Mouse (Mus musculus): Measurements from ENCODE around the gene M1ap.

GRCm38 (mm10) chr6:82919520-82919919, 27.2 kb upstream of the M1ap start:
- TF ChIP-seq NRF1 (IDR thresholded peaks at IDR 0.05; ENCODE audit: insufficient read depth, low read depth, low read length, poor library complexity, severe bottlenecking) (no peak), USF1 (IDR thresholded peaks at IDR 0.05; ENCODE audit: low read depth, low read length) (no peak), CTCF (IDR thresholded peaks at IDR 0.05 in 2 of 3, conservative IDR thresholded peaks at IDR 0.05 in 1 of 3; ENCODE audit: control insufficient read depth in 1 of 3, insufficient read depth in 1 of 3, low read depth in 2 of 3, low read length in 3 of 3, poor library complexity in 1 of 3, severe bottlenecking in 1 of 3) (peak in 2 of 3 experiments; percentile 12 to 18; a peak in 1 of 6 replicates), EP300 (IDR thresholded peaks at IDR 0.05; ENCODE audit: low read depth in 1 of 2, low read length in 2 of 2) (no peak), BHLHE40 (IDR thresholded peaks at IDR 0.05; ENCODE audit: borderline replicate concordance, low read depth, low read length) (no peak), POLR2A (IDR thresholded peaks at IDR 0.05; ENCODE audit: control insufficient read depth in 1 of 2, insufficient read depth in 1 of 2, low read depth in 1 of 2, low read length in 2 of 2, poor library complexity in 1 of 2) (no peak)

Measured in MEL (cell line).